Mouse (Mus musculus): ENCODE measurements around the gene Nupr1. TPM values are rescaled to one million over a fixed set of nuclear protein-coding genes. Genes with fewer than 3 reads are reported as not detected.

Gene Nupr1
- polyA plus RNA-seq, 1 experiment from 2014 or later: 9.5 TPM

DNA sequence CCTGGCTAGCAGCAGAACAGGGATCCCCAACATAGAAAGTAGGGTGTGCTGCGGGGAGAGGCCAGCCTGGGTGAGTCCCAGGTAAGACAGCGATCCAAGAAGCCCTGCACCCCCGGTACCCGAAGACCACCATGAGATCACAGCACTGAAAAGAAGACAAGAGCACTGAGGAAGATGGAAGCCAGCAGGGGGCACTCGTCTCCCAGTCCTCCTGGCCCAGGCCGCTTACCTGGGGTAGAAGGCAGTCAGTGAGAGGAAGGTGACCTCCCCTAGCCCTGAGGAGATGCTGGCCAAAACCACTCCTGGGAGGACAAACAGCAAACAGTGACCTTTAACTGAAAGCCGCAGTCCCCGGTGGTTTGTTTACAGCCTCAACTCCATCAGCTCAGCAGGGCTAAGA lies 51.5 kb downstream of the Nupr1 start:
- Histone ChIP-seq H3K4me2 (ENCODE audit: low read length) (no peak overlapping the region), H3K27me3 (ENCODE audit: control insufficient read depth, insufficient read depth, low read depth, low read length) (no peaks in the 10 kb centered on the region), H3K9ac (ENCODE audit: low read depth, low read length) (no peak overlapping the region), H3K4me1 (ENCODE audit: control insufficient read depth, insufficient read depth, low read length) (peaks cover 16% of the 10 kb centered on the region), H3K36me3 (ENCODE audit: control insufficient read depth, insufficient read depth, low read length) (peaks cover 8% of the 10 kb centered on the region; the same call in 1 of the 2 replicates), H3K27ac (ENCODE audit: low read length) (no peak overlapping the region), H3K4me3 (ENCODE audit: low read depth, low read length) (no peak overlapping the region), H3K9me3 (replicated peaks; ENCODE audit: control insufficient read depth, low read length, poor library complexity, severe bottlenecking) (no peaks in the 10 kb centered on the region)
- 61% methylated on average over 8 of the region's 8 CpGs for WGBS
- ATAC-seq: no peak

DNA sequence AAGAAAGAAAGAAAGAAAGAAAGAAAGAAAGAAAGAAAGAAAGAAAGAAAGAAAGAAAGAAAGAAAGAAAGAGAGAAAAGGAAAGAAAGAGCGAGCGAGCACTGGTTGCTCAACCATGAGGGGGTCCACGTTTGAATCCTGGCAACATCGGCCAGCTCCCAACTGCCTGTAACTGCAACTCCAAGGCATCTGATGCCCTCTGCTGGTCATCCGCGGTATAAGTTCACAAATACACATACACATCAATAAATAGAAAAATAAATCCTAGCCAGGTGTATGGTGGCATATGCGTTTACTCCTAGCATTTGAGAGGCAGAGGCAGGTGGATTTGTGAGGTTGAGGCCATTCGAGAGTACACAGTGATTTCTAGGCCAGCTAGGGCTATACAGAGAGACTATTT lies 53.7 kb downstream of the Nupr1 start:
- no peak for ATAC-seq
- peaks cover 10% of the 10 kb centered on the region for H3K4me1 ChIP-seq (ENCODE audit: control insufficient read depth, insufficient read depth, low read length)
- no peak overlapping the region for H3K9ac ChIP-seq (ENCODE audit: low read depth, low read length)
- H3K4me2 ChIP-seq (ENCODE audit: low read length): no peak overlapping the region
- 51% methylated on average over 8 of the region's 8 CpGs for WGBS
- no peaks in the 10 kb centered on the region for H3K9me3 ChIP-seq (replicated peaks; ENCODE audit: control insufficient read depth, low read length, poor library complexity, severe bottlenecking)
- H3K36me3 ChIP-seq (ENCODE audit: control insufficient read depth, insufficient read depth, low read length): peaks cover 11% of the 10 kb centered on the region
- no peaks in the 10 kb centered on the region for H3K27me3 ChIP-seq (ENCODE audit: control insufficient read depth, insufficient read depth, low read depth, low read length)
- no peak overlapping the region for H3K4me3 ChIP-seq (ENCODE audit: low read depth, low read length)
- no peak overlapping the region for H3K27ac ChIP-seq (ENCODE audit: low read length)

Small RNA genes lying within 50 kb of the gene (microRNA-seq; reads per million reads assigned to microRNA genes)
- gene Mir7059: 2.4 reads per million, percentile 10 among the genes with 10 or more reads in this experiment

Other genes with a start within 250 kb of the Nupr1 start
- gene Nfatc2ip, start 234.1 kb downstream of the Nupr1 start, polyA plus RNA-seq (2015; fragmentation: Nextera tagmentation; extraction: Ambion mirVana): 2.1 TPM in 2 replicates
- gene Cd19, start 216.0 kb downstream of the Nupr1 start, polyA plus RNA-seq (2015; fragmentation: Nextera tagmentation; extraction: Ambion mirVana): not detected in 2 replicates
- gene Rabep2, start 202.1 kb downstream of the Nupr1 start, polyA plus RNA-seq (2015; fragmentation: Nextera tagmentation; extraction: Ambion mirVana): 22.9 and 23.8 TPM in 2 replicates
- gene Atp2a1, start 167.8 kb downstream of the Nupr1 start, polyA plus RNA-seq (2015; fragmentation: Nextera tagmentation; extraction: Ambion mirVana): 0.39 and 0.71 TPM in 2 replicates
- gene Sh2b1, start 155.4 kb downstream of the Nupr1 start, polyA plus RNA-seq (2015; fragmentation: Nextera tagmentation; extraction: Ambion mirVana): 76.8 and 79.6 TPM in 2 replicates
- 121 and 127 TPM in 2 replicates for gene Tufm, start 143.5 kb downstream of the Nupr1 start, polyA plus RNA-seq (2015; fragmentation: Nextera tagmentation; extraction: Ambion mirVana)
- 66.9 and 68.8 TPM in 2 replicates for gene Atxn2l, start 127.4 kb downstream of the Nupr1 start, polyA plus RNA-seq (2015; fragmentation: Nextera tagmentation; extraction: Ambion mirVana)
- 177 and 184 TPM in 2 replicates for gene Eif3c, start 64.5 kb downstream of the Nupr1 start, polyA plus RNA-seq (2015; fragmentation: Nextera tagmentation; extraction: Ambion mirVana)
- 0.31 TPM in 2 replicates for gene Apobr, start 45.9 kb downstream of the Nupr1 start, polyA plus RNA-seq (2015; fragmentation: Nextera tagmentation; extraction: Ambion mirVana)
- 36.4 and 37.7 TPM in 2 replicates for gene Cln3, start 45.0 kb downstream of the Nupr1 start, polyA plus RNA-seq (2015; fragmentation: Nextera tagmentation; extraction: Ambion mirVana)
- not detected in 2 replicates for gene Il27, start 35.9 kb downstream of the Nupr1 start, polyA plus RNA-seq (2015; fragmentation: Nextera tagmentation; extraction: Ambion mirVana)
- gene Sgf29, start 18.4 kb upstream of the Nupr1 start, polyA plus RNA-seq (2015; fragmentation: Nextera tagmentation; extraction: Ambion mirVana): 50.1 and 56.9 TPM in 2 replicates
- gene Sult1a1, start 45.6 kb upstream of the Nupr1 start, polyA plus RNA-seq (2015; fragmentation: Nextera tagmentation; extraction: Ambion mirVana): 7.6 and 8.5 TPM in 2 replicates
- gene Bola2, start 64.5 kb upstream of the Nupr1 start, polyA plus RNA-seq (2015; fragmentation: Nextera tagmentation; extraction: Ambion mirVana): 113 and 120 TPM in 2 replicates
- 16.8 and 17.3 TPM in 2 replicates for gene Slx1b, start 64.9 kb upstream of the Nupr1 start, polyA plus RNA-seq (2015; fragmentation: Nextera tagmentation; extraction: Ambion mirVana)
- gene Coro1a, start 76.9 kb upstream of the Nupr1 start, polyA plus RNA-seq (2015; fragmentation: Nextera tagmentation; extraction: Ambion mirVana): 114 and 122 TPM in 2 replicates
- 111 and 112 TPM in 2 replicates for gene Mapk3, start 128.7 kb upstream of the Nupr1 start, polyA plus RNA-seq (2015; fragmentation: Nextera tagmentation; extraction: Ambion mirVana)
- 0.95 and 1.5 TPM in 2 replicates for gene Gdpd3, start 135.5 kb upstream of the Nupr1 start, polyA plus RNA-seq (2015; fragmentation: Nextera tagmentation; extraction: Ambion mirVana)
- gene Ypel3, start 146.1 kb upstream of the Nupr1 start, polyA plus RNA-seq (2015; fragmentation: Nextera tagmentation; extraction: Ambion mirVana): 162 and 191 TPM in 2 replicates
- 0.51 and 0.64 TPM in 2 replicates for gene Tbx6, start 150.6 kb upstream of the Nupr1 start, polyA plus RNA-seq (2015; fragmentation: Nextera tagmentation; extraction: Ambion mirVana)
- gene Ppp4c, start 161.6 kb upstream of the Nupr1 start, polyA plus RNA-seq (2015; fragmentation: Nextera tagmentation; extraction: Ambion mirVana): 155 and 182 TPM in 2 replicates
- 55.0 and 61.1 TPM in 2 replicates for gene Fam57b, start 166.8 kb upstream of the Nupr1 start, polyA plus RNA-seq (2015; fragmentation: Nextera tagmentation; extraction: Ambion mirVana)
- gene 4930451I11Rik, start 200.8 kb upstream of the Nupr1 start, polyA plus RNA-seq (2015; fragmentation: Nextera tagmentation; extraction: Ambion mirVana): not detected in 2 replicates
- 24.2 and 35.8 TPM in 2 replicates for gene Doc2a, start 216.6 kb upstream of the Nupr1 start, polyA plus RNA-seq (2015; fragmentation: Nextera tagmentation; extraction: Ambion mirVana)
- 19.8 and 20.0 TPM in 2 replicates for gene Hirip3, start 231.1 kb upstream of the Nupr1 start, polyA plus RNA-seq (2015; fragmentation: Nextera tagmentation; extraction: Ambion mirVana)
- gene Ino80e, start 231.5 kb upstream of the Nupr1 start, polyA plus RNA-seq (2015; fragmentation: Nextera tagmentation; extraction: Ambion mirVana): 94.6 and 98.3 TPM in 2 replicates

All from midbrain, embryonic 16.5 days (tissue).